Mouse (Mus musculus): ENCODE results near the gene Bpnt1.
A peak's percentile ranks its signal among the peaks of the same experiment; 100 is the strongest.

Gene Bpnt1

GRCm38 (mm10) chr1:185329851-185330250 is 2.1 kb upstream of the Bpnt1 start:
- no peak for DNase-seq (ENCODE audit: extremely low read depth, low read depth)

- no peak for DNase-seq (ENCODE audit: extremely low read depth, low read depth)
Measured at GRCm38 (mm10) chr1:185331364-185331763, 585 bp upstream of the Bpnt1 start.

GRCm38 (mm10) chr1:185333651-185334050 is 1.7 kb downstream of the Bpnt1 start:
- no peak for DNase-seq (ENCODE audit: extremely low read depth, low read depth)

GRCm38 (mm10) chr1:185334136-185334535 is 2.2 kb downstream of the Bpnt1 start:
- DNase-seq (ENCODE audit: extremely low read depth, low read depth) = no peak

GRCm38 (mm10) chr1:185335231-185335765 is 3.3 kb downstream of the Bpnt1 start:
- no peak for DNase-seq (ENCODE audit: extremely low read depth, low read depth)

- DNase-seq (ENCODE audit: extremely low read depth, low read depth) = no peak
Measured at GRCm38 (mm10) chr1:185336535-185336934, 4.6 kb downstream of the Bpnt1 start.

GRCm38 (mm10) chr1:185342441-185342840 is 10.5 kb downstream of the Bpnt1 start:
- DNase-seq (ENCODE audit: extremely low read depth, low read depth) = no peak

GRCm38 (mm10) chr1:185343422-185343821 is 11.5 kb downstream of the Bpnt1 start:
- no peak for DNase-seq (ENCODE audit: extremely low read depth, low read depth)

GRCm38 (mm10) chr1:185346188-185346587 is 14.2 kb downstream of the Bpnt1 start:
- no peak for DNase-seq (ENCODE audit: extremely low read depth, low read depth)

- DNase-seq (ENCODE audit: extremely low read depth, low read depth) = no peak
Measured at GRCm38 (mm10) chr1:185349741-185350140, 17.8 kb downstream of the Bpnt1 start.

GRCm38 (mm10) chr1:185350611-185351010 is 18.7 kb downstream of the Bpnt1 start:
- no peak for DNase-seq (ENCODE audit: extremely low read depth, low read depth)

GRCm38 (mm10) chr1:185352151-185352550 is 20.2 kb downstream of the Bpnt1 start:
- no peak for DNase-seq (ENCODE audit: extremely low read depth, low read depth)

GRCm38 (mm10) chr1:185353351-185353750 is 21.4 kb downstream of the Bpnt1 start:
- no peak for DNase-seq (ENCODE audit: extremely low read depth, low read depth)

- no peak for DNase-seq (ENCODE audit: extremely low read depth, low read depth)
Measured at GRCm38 (mm10) chr1:185354731-185355130, 22.8 kb downstream of the Bpnt1 start.

GRCm38 (mm10) chr1:185356246-185356645 is 24.3 kb downstream of the Bpnt1 start:
- DNase-seq (ENCODE audit: extremely low read depth, low read depth) = no peak

- no peak for DNase-seq (ENCODE audit: extremely low read depth, low read depth)
Measured at GRCm38 (mm10) chr1:185358211-185358610, 26.3 kb downstream of the Bpnt1 start.

GRCm38 (mm10) chr1:185362677-185363520 is 30.9 kb downstream of the Bpnt1 start, which contains the start of gene Eprs:
Gene Eprs (plus strand): TSS chr1:185363044.
- peak; percentile 96 for DNase-seq (ENCODE audit: extremely low read depth, low read depth)

- DNase-seq (ENCODE audit: extremely low read depth, low read depth) = peak; percentile 69
Measured at GRCm38 (mm10) chr1:185363526-185364182, 31.7 kb downstream of the Bpnt1 start.

GRCm38 (mm10) chr1:185364183-185364540 is 32.2 kb downstream of the Bpnt1 start:
- DNase-seq (ENCODE audit: extremely low read depth, low read depth) = no peak

GRCm38 (mm10) chr1:185367383-185367782 is 35.4 kb downstream of the Bpnt1 start:
- no peak for DNase-seq (ENCODE audit: extremely low read depth, low read depth)

- DNase-seq (ENCODE audit: extremely low read depth, low read depth) = no peak
Measured at GRCm38 (mm10) chr1:185369979-185370378, 38.0 kb downstream of the Bpnt1 start.

- DNase-seq (ENCODE audit: extremely low read depth, low read depth) = no peak
Measured at GRCm38 (mm10) chr1:185376390-185376789, 44.4 kb downstream of the Bpnt1 start.
